Mouse (Mus musculus): ENCODE data around the gene Aldh18a1.
"Not testable (repeated sequence)": the region's sequence is repeated elsewhere in the genome, so short reads cannot be mapped to it uniquely, and the experiment has no call there.

Aldh18a1 gene

GRCm38 (mm10) chr19:40588293-40588654 lies at the start of gene Aldh18a1:
Gene Aldh18a1, minus strand, starts transcription at chr19:40588463.
- peak; percentile 90 to 92 for DNase-seq (ENCODE audit: low spot score in 2 of 2)

- no peak for DNase-seq (ENCODE audit: low spot score in 2 of 2)
Observed at GRCm38 (mm10) chr19:40637601-40638000, 49.3 kb upstream of the Aldh18a1 start.

- no peak for DNase-seq (ENCODE audit: low spot score in 2 of 2)
Observed at GRCm38 (mm10) chr19:40637091-40637490, 48.8 kb upstream of the Aldh18a1 start.

GRCm38 (mm10) chr19:40633144-40633543 lies 44.9 kb upstream of the Aldh18a1 start:
- no peak for DNase-seq (ENCODE audit: low spot score in 2 of 2)

- no peak for DNase-seq (ENCODE audit: low spot score in 2 of 2)
Observed at GRCm38 (mm10) chr19:40632668-40633067, 44.4 kb upstream of the Aldh18a1 start.

- no peak for DNase-seq (ENCODE audit: low spot score in 2 of 2)
Observed at GRCm38 (mm10) chr19:40632193-40632592, 43.9 kb upstream of the Aldh18a1 start.

- DNase-seq (ENCODE audit: low spot score in 2 of 2) = no peak
Observed at GRCm38 (mm10) chr19:40630606-40631005, 42.3 kb upstream of the Aldh18a1 start.

GRCm38 (mm10) chr19:40630096-40630495 lies 41.8 kb upstream of the Aldh18a1 start:
- DNase-seq (ENCODE audit: low spot score in 2 of 2) = no peak

GRCm38 (mm10) chr19:40628950-40629349 lies 40.7 kb upstream of the Aldh18a1 start:
- DNase-seq (ENCODE audit: low spot score in 2 of 2) = no peak

GRCm38 (mm10) chr19:40625935-40626334 lies 37.7 kb upstream of the Aldh18a1 start:
- DNase-seq (ENCODE audit: low spot score in 2 of 2) = no peak

GRCm38 (mm10) chr19:40621616-40622015 lies 33.4 kb upstream of the Aldh18a1 start:
- not testable (repeated sequence) for DNase-seq (ENCODE audit: low spot score in 2 of 2)

- no peak for DNase-seq (ENCODE audit: low spot score in 2 of 2)
Observed at GRCm38 (mm10) chr19:40616021-40616420, 27.8 kb upstream of the Aldh18a1 start.

GRCm38 (mm10) chr19:40614811-40615210 lies 26.5 kb upstream of the Aldh18a1 start:
- DNase-seq (ENCODE audit: low spot score in 2 of 2) = no peak

- peak; percentile 93 to 96 for DNase-seq (ENCODE audit: low spot score in 2 of 2)
Observed at GRCm38 (mm10) chr19:40611830-40612506, 23.7 kb upstream of the Aldh18a1 start, which contains the start of the genes Tctn3 and Entpd1. Gene Tctn3, minus strand, starts transcription at chr19:40612233. Gene Entpd1, plus strand, starts transcription at chr19:40612366.

GRCm38 (mm10) chr19:40607676-40608075 lies 19.4 kb upstream of the Aldh18a1 start:
- DNase-seq (ENCODE audit: low spot score in 2 of 2) = no peak

GRCm38 (mm10) chr19:40605189-40605588 lies 16.9 kb upstream of the Aldh18a1 start:
- DNase-seq (ENCODE audit: low spot score in 2 of 2) = no peak

- no peak for DNase-seq (ENCODE audit: low spot score in 2 of 2)
Observed at GRCm38 (mm10) chr19:40601870-40602269, 13.6 kb upstream of the Aldh18a1 start.

GRCm38 (mm10) chr19:40600846-40601245 lies 12.6 kb upstream of the Aldh18a1 start:
- DNase-seq (ENCODE audit: low spot score in 2 of 2) = not testable (repeated sequence)

GRCm38 (mm10) chr19:40595831-40596230 lies 7.6 kb upstream of the Aldh18a1 start:
- no peak for DNase-seq (ENCODE audit: low spot score in 2 of 2)

GRCm38 (mm10) chr19:40595231-40595630 lies 7.0 kb upstream of the Aldh18a1 start:
- no peak for DNase-seq (ENCODE audit: low spot score in 2 of 2)

- no peak for DNase-seq (ENCODE audit: low spot score in 2 of 2)
Observed at GRCm38 (mm10) chr19:40589530-40589880, 1.2 kb upstream of the Aldh18a1 start.

- DNase-seq (ENCODE audit: low spot score in 2 of 2) = peak; percentile 85 to 89
Observed at GRCm38 (mm10) chr19:40588847-40589529, 725 bp upstream of the Aldh18a1 start.

Data from urinary bladder, postnatal 36 days (tissue).